Mouse (Mus musculus): ENCODE results near the gene Vapb.

DNA sequence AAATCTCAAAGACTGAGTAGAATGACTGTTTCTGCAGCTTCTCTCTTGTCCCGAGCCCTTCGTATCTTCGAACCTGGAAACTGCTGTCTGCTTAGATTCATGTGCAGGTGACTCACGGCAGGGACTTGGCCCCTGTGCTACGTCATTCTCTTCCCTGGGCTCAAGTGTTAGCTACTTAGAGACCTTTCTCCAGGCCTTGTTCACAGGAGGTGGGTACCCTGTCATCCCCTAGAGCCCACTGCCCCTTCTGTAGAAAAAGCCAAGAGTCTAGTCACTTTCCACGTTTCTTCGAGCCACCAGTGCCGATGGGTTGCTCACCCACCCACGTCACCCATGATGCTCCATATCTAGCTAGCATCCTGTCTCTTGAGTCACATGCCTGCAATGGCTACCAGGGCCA is 89.9 kb downstream of the Vapb start:
- no peak for TF ChIP-seq CTCF (IDR thresholded peaks at IDR 0.05; ENCODE audit: low read depth, low read length)
- no peak for TF ChIP-seq POLR2A (IDR thresholded peaks at IDR 0.05; ENCODE audit: borderline replicate concordance, low read depth, low read length)
